Mouse (Mus musculus) regulatory T cell (primary cell): Measurements from ENCODE around the gene Neurl4.
"Not testable (repeated sequence)": the region's sequence is repeated elsewhere in the genome, so short reads cannot be mapped to it uniquely, and the experiment has no call there.

Experiments used
- in situ Hi-C: fragments of 300-600 bp; cut with MboI, MseI; formaldehyde crosslinking; loops from one replicate; pipeline ENCODE4 v1.15.1; 2025; ENCODE audit warnings: high pct_unique_total_duplicates

Neurl4 gene

DNA sequence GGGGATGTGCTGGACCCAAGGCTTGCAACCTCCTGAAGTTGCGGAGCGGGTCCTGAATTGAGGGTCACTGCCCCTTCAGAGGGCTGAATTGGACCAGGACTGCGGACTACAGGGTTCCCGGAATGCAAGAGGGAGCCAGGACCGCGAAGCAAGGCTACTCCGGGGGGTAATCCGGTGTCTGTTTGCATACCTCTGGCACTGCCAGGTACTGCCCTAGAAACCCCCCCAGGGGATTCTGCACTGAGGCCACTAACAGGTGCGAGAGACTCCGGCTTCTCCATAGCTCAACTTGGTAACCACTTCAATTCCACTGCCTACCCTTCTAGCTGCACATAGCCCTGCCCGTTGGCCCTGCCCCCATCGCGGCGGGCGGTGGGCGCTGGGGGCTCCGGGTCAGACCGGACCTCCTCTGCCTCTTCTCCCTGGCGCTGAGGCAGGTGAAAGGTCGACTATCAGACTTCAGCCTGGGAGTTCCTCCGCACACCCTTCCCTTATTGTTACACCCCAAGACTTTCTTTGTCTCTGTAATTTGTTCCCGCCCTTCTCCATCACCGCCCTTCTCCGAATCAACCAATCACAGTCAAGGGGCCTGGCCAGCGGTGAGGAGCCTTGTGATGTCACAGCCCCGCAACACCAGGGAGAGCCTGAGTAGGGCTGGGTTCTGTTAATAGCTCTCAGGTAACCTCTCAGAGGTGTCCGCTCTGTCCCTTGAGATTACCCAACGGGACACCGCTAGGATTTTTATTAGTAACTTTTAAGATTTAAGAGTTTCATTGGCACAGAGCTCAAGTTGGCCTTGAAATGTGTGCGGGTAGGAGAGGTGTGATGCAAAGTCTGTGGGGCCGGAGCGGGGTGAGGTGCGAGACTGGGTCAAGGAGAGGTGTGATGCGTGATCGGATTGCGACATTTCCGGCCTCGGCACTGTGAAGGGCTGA is at the start of gene Neurl4, which contains the start of gene 2810408A11Rik:
Gene Neurl4, plus strand, starts transcription at position 602 of the 935 bp plus-strand sequence.
Gene 2810408A11Rik, minus strand, starts transcription at position 517 of the 935 bp plus-strand sequence.
- in situ Hi-C loops, result no loop called here

DNA sequence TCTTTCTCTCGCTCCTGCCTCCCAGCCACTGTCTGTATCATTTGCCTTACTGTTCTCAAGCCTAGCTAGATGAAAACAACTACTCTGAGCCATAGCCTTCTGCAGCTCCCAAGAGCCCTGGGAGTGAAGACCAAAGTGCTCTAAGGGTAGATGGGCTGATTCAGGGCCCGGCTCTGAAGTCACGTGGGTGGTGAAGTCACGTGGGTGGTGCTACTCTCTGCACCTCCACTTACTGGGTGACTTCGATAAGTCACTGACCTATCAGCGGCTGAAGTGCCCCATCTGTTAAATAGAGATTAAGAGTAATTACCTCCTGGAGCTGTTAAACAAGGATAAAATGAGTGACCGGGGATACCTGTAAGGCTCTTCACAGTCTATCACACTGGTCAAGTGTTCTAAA is 46.9 kb upstream of the Neurl4 start:
- in situ Hi-C loops, result no loop called here

DNA sequence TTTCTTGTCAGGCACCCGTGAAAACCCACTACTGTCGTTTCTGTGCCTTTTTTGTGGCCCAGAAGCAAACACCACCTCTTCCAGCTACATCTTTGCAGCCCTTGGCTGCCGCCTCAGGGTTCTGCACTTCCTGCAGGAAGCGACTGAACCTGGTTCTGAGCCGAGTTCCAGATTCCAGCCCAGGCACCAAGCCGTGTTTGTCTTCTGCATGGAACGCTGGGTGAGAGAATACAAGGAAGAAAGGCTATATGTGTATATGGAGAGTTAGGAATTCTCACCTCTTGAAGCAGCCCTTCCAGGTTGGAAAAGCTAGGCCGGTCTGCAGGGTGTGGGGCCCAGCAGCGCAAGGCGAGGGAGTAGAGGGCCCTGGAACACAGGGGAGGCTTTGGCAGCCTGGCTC is 46.2 kb upstream of the Neurl4 start:
- in situ Hi-C loops, result no loop called here

DNA sequence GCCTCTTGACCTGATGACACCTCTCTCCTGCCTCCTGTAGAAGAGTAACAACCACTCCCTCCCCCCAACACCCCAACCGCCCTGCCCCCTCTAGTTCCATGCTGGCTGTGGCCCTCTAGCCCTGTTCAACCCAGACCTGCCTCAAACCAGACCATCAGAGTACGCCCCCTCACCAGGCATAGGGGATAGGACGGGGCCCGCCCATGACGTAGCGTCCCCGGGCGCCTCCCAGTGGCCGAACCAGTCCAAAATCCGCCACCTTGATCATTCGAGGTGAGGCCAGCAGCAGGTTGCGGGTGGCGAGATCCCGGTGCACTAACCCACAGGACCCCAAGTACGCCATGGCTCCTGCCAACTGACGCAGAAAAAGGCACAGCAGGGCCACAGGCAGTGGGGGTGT is 45.5 kb upstream of the Neurl4 start:
- in situ Hi-C loops, result no loop called here

DNA sequence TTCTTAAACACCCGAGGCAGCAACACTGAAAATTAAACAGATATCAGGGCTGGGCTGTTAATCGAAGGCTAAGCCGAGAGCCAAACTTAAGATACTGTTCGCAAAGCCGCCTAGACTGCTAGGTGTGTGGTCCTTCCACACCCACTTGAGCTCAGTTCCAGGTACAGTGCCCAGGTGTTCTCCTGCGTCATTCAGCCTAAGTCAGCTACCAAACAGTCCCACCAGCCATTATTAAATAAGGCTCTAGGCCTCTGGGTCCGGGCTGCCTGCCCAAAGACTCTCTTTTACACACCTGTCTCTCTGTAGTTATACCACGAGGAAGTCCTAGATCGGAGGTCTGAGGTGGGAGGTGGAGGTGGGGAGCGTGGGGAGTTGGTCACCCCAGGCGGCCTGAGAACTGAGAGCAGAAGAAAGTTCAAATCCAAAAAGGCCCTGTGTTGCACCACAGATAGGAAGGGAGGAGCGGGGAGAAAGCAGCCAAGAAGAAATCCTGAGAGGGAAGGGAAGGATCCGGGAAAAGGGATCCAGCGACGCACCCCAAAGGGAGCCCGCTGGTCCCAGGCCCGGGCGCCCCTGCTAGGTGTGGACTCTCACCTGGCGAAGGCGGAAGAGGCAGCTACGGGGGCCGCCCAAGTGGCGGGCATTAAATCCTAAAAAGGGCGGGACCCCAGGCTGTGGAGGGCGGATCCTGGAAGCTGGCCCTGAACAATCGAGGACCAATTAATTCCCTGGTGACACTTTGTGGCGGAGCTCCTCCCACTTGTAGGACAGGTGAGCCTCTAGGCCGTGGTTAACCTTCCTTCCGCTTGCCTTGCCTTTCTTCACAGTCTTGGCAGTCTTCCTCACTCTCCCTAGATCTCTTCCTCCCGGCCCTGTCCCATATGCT is 42.5 kb upstream of the Neurl4 start, which contains the start of gene Tnk1:
Gene Tnk1, minus strand, starts transcription at position 618 of the 886 bp plus-strand sequence.
- in situ Hi-C loops, result no loop called here

DNA sequence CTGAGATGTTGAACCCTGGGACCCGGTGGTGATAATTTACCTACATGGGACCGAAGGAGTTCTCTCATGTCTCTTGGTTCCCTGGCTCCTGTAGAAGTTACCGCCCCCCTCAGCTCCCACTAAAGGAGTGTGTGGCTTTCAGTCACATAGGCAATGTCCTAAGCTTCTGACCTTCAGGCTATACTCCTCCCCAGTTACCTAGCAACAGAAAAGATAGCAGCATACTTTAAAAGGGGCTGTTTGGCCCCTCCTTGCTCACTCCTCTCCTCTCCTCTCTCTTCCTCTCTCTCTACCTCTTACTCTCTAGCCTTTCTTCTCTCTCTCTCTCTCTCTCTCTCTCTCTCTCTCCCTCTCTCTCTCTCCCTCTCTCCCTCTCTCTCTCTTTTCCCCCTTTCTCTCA is 37.1 kb upstream of the Neurl4 start:
- in situ Hi-C loops, result not testable (repeated sequence)

DNA sequence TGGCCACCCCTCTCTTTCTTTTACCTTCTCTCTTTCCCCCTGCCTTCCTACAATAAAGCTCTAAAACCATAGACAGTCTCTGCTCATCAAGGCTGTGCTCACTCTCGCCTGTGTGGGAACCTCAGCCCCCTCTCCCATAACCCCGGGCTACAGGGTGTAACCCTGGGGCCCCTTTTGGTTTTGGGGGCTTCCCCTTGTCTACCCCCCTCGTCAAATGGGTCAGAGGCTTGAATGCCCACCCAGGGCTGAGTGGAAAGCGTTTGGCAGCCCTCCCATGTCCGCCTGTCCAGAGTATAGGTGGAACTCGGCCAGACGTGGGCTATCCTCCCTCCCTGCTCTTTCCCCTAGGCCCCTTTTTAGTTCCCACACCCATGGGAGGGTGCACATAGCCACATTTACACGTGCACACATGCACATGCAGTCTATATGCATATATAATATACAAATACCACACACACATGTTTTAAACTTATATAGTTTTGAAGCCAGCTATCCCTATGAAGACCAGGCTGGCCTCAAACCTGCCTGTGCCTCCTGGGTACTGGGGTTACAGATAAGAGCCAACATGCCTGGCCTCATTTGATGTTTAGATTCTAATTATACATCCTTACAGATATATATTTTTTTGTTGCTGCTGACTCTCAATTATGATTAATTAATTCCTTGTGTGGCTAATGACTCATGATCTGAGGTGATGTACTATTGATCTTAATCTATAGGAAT is 36.6 kb upstream of the Neurl4 start:
- in situ Hi-C loops, result no loop called here

DNA sequence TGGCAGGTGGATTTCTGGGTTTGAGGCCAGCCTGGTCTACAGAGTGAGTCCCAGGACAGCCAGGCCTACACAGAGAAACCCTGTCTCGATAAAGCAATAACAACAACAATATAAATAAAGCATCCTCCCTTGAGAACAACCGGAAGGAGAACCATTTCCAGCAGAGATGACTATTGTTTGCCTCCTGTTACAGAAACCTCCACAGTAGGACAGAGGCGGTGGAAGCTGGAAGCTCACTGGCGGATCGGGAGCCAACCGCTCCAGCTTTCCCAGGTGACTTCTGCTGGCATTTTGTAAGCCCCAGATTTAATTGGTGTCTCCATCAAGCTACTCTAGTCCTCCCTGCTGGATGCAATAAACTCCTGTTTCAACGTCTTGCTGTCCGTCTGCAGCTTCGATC is 35.3 kb upstream of the Neurl4 start:
- in situ Hi-C loops, result no loop called here

DNA sequence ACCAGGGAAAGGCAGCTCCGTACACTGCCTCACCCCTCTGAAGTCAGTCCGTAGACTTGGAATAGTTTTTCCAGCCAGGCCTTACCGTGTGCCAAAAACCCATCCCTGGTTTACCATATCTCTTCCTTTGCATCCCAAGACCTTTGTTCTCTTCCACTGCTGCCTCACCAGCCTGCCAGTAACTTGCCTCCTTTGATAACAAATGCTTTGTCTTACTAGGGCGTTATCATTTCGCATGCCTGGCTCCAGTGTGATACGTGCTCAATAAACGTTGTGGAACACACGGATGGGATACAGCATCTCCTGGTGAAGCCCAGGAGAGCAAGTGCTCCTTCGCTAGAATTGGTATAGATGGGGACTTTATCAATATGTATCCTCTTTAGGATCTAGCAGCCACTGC is 33.5 kb upstream of the Neurl4 start:
- in situ Hi-C loops, result no loop called here

DNA sequence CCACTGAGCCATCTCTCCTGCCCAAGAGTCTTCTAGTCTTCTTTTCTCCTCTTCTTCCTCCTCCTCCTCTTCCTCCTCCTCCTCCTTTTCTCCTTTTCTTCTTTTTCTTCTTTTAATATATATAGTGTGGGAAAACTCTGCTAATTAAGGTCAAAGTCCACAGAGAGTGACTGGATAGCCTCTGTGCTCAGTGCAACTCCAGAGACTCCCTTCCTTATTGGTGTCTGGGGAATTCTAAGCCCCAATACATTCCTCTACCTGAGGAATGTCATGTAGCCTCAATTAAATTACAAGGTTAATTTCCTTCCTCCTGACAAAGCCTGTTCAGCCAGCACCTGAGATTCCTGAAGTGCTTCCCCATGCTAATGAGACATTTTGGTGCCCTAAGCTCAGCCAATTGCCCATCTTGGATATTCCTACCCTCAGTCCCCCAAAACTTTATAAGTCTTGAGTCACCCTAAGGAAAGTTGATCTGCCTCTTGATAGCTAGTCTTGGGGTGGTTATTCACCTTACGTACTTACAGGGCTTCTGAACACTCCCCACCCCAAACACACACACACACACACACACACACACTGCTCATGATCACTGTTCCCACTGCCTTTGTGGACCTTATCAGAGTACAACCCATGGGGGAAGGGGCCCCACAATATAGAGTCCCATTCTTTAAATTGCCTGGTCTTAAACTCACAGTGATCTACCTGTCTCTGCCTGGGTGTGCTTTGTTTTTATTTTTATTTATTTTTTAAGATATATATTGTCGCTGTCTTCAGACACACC is 30.4 kb upstream of the Neurl4 start:
- in situ Hi-C loops, result no loop called here

DNA sequence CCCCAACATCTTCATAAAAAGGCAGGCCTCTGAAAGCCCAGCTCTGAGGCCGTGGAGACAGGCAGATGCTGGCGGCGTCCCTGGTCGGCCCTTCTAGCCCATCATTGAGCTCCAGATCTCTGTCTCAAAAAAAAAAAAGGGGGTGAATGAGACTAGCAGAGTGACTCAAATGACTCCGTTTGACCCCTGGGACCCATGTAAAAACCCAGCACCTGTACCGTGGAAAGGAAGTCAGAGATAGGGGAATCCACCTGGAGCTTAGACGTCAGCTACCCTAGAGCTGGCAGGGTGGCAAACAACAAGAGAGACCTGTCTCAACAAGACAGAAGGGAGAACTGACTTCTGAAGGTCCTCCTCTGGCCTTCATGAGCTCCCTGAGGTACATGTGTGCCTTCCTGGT is 29.1 kb upstream of the Neurl4 start:
- in situ Hi-C loops, result no loop called here

DNA sequence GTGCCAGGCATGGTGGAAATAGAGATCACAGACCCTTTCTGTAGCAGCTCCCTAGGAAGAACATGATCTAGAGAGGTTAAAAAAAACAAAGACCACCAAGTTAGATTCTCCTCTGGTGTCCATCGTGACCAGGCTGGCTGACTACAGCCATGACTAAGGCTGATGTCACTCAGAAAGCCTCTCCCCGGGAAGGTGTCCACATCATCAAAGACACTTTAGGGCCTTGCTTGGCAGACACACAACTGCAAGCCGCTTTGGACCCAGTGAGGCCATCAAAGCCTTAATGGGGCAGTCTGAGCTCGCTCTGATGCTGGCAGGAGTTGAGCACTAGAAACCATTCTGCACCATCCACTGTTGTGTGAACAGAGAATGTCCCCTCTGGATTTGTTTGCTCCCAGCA is 28.4 kb upstream of the Neurl4 start:
- in situ Hi-C loops, result no loop called here

DNA sequence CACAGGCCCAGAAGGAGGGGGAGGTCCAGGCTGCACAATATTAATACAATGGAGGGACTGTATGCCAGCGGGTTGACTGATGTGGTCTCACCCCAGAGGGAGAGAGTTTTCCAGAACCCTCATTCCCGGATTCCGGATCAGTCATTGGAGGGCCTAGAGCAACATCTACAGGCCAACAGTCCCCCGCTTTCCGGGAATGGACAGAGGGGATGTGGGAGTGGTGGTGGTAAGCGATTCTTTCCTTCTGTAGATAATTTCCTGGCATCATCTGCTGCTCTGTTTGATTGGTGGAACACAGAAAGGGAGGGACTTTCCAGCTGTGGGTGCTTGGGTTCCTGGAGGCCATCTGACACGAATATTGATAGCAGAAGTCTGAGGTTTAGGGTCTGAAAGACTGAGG is 24.7 kb upstream of the Neurl4 start:
- in situ Hi-C loops, result no loop called here

DNA sequence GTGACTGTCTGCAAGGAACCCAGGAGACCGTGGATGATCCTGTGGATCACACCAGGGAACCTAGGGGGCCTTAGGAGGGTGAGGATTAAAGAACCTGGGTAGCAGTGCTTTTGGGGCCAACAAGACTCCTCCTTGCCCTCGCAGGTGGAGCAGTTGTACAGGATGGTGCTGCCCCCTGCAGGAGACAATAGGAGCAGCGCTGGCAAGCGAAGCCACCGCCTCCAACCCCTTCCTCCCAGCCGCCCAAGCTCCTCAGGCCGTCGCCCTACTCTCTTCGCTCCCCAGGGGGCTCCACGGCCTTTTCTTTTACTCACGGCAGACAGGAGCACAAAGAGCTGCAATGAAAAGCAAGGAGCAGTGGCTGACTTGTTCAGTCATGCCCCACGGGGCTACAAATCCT is 24.0 kb upstream of the Neurl4 start:
- in situ Hi-C loops, result no loop called here

DNA sequence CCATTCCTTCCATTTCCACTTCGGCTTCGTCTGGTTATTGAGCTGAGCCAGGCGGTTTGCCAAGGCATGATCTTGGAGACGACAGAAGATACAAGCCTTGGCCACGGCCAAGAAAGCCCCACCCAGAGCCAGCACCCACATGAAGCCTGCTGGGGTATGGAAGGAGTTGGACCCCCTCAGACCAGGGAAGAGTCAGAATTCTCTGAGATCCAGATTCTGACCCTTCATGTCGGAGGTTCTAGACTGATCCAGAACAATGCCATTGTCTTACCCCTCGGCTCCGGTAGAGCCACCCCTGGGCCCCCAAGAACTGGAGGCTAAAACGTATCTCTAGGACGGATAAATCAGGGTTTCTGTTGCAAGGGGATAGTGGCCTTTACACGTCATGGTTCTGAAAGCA is 23.0 kb upstream of the Neurl4 start, which contains the start of gene Tmem95:
Gene Tmem95, minus strand, starts transcription at position 141 of the 400 bp plus-strand sequence.
- in situ Hi-C loops, result no loop called here

DNA sequence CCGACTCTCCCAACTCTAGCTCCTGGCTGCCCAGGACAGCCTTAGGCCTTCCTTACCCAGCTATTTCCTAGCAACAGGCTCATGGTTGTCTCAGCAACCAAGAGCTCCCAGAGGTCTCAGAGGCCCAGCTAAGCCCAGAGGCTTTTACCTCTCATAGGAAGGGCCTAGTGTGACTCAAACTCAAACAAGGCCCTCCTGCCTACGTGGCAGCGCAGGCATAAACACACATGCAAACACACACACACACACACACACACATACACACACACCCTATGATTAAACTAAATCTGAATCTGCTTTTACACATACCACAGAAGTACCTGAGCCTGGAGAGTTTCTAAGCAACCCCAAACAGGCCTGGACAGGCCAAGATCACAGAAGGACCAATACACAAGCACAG is 22.5 kb upstream of the Neurl4 start:
- in situ Hi-C loops, result no loop called here

DNA sequence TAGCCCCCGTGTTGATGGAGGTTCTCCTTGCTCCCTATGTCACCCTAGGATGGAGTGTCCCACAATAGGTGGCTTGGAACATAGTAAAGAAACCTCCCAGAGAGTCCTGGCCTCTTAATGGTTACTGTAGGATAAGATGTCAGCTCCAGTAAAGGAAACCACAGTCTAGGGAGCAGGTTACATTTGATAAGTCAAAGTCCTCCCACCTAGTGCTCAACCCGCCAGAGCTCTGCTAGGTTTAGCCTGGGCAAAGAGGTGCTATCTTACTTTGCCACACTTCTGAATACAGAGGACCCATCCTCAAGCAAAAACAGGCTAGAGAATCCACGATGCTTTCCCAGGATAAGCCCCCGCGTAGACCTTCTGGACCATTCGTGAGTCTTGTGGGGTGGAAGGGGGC is 21.9 kb upstream of the Neurl4 start:
- in situ Hi-C loops, result no loop called here

DNA sequence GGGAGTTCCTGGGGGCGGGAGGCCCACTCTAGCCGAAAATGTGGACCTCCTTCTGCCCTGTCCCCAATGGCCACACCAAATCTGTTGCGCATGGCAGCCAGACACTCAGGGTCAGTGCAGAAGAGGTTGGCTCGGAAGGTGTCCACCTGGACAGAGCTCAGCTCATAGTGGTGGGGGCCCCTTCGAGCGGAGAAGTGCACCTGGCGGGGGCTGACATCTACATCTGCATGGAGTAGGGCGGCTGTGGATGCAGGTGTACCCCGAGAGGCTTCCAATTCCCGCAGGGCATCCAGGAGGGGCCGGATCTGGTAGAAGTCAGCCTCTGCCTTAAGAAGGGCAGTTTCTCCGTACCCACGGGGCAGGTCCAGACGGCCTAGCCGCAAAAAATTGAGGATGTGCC is 21.2 kb upstream of the Neurl4 start:
- in situ Hi-C loops, result no loop called here

DNA sequence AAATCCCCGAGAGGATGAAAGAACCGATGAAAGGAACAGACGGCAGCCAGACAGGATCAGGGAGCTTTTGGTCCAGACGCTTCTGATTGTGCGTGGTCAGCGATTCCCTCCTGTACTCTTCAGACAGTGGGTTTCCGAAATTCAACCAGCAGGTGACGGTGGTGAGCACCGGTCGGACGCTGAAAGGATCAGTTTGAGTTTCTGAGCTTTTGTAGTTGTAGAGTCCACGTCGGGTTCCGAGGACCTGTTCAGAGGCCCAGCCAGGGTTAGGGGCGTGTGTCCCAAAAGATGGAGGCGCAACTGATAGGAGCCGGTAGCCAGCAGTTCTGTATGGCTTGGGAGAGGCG is 20.4 kb upstream of the Neurl4 start:
- in situ Hi-C loops, result no loop called here

DNA sequence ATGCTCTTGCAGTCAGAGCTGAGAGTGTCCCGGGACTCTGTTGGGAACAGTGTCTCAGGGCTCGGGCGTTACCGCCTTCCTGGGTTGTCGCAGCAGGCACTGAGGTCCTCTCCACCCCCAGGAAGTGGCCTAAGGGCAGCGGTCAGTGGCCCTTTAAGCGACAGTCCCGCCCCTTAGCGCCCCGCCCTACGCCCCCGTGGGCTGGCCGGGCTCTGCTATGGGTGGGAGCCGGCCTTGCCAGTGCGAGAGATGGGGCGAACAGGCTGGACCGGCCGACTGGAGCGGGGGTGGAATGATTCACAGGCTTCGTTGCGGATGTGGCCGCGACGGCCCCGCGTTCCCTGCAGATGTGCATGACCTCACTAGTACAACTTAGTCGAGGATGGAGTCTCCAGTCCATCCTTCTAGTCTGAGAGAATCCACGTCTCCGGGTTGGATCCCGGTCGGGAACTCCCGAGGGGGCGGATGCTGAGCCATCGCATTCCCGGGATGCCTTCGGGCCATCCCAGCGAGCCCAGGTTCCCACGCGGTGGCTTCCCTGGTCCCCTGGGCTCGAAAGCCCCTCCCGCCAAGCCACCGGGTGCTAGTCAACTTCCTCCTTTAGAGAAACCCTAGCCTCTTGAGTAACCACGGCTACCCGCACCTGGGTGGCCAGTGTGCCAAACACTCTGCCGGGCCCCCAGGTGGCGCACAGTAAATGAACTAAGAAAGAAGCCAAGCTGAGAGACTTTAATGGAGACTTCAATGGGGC is 19.8 kb upstream of the Neurl4 start, which contains the start of gene Kctd11:
Gene Kctd11, minus strand, starts transcription at position 554 of the 751 bp plus-strand sequence.
- in situ Hi-C loops, result no loop called here
